Mouse (Mus musculus) G1E-ER4 (cell line): ENCODE measurements around the gene Stx8. TPM values are rescaled to one million over a fixed set of nuclear protein-coding genes. Genes with fewer than 3 reads are reported as not detected.

Experiments
- GATA1 ChIP-seq: IDR thresholded peaks from one replicate; pipeline ENCODE4 v1.8.0; 2012; ENCODE audit warnings: low read length, inconsistent platforms
- polyA plus RNA-seq: library from polyadenylated mRNA; stranded (reverse); fragments of >175 nt; gene quantifications from 2 replicates; pipeline ENCODE4 v1.2.3, GENCODE M21; 2012

Stx8 gene
- polyA plus RNA-seq, 1 experiment, result 0.66 TPM

GRCm38 (mm10) chr11:68203658-68204315 lies 237.8 kb downstream of the Stx8 start:
- no peak for TF ChIP-seq GATA1

DNA sequence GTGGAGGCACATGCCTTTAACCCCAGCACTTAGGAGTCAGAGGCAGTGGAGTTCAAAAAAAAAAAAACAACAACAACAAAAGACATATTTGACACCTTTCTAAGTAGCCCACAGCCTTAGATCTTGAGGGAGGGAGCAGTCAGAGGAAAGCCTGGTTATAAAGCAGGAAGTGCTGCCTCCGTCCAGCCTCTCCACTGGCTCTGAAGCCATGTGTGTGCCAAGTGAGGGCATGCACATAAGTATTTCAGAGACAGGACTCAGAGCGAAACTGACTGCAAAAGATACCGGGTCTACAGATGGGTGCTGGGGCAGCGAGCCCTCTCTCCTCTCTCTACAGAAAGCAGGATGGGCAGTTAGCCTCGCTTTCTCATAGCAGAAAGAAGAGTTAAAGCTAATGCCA lies 238.4 kb downstream of the Stx8 start:
- no peak for TF ChIP-seq GATA1

DNA sequence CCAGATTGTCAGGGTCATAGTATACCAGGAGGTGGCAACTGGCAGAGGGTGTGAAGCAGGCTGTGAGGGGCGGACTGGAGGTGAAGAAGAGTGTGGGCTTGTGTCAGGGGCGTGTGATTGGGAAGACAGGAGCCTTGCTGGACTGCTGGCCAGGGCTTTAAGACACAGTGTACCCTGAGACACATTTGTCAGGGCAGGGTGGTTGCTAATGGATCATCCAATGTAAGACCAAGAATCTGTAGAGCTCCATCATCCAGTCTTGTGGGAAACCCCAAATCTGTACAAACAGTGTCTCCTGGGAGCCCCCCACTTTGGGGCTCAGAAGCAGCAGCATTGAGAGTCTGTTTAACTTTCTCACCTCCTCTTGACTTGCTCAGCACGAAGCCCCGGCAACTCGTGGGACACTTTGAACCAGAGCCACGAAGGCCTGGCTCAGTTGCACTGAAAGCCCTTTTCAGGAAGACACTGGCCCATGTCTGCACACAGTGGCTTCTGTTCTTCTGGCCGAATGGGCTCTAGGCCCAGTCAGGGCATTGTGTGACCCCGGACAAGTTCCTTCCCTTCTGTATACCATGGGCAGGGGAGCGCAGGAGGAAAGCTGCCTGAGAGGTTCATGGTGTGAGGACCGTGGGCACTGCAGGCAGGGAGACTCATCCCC lies 239.7 kb downstream of the Stx8 start:
- no peak for TF ChIP-seq GATA1

DNA sequence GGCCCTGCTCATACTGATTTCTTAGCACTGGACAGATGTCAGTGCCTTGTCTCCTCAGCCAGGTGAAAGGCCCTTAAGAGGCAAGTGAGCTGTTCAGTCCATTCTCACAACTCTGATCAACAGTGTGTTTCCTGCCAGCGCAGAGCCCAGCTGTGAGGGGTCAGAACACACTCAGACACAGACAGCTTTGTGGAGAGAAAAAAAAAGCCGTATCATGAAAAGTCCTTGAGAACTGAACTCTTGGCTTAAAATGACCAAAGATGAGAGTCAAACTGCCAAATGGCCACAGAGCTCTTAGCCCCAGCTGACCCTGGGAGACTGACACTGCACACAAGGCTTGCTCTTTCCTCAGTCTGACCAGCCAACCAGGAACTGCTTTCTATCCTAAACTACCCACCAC lies 242.0 kb downstream of the Stx8 start:
- no peak for TF ChIP-seq GATA1

DNA sequence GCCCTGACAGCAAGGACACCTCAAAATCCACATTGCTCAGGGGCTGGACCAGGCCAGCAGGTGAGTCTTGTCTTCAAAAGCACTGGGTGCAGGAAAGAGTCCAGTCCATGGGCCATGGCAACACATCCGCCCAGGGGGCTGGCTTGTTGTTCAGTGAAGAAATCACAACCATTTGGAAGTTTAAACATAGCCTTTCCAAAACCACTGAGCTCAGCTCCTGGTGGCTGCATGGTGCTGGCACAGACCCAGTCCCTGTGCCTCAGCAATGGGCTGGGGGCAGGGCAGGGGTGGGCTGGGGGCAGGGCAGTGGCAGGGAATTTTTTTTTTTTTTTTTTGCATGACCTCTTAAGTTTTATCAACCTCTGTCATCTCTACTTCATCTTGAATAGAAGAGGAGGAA lies 242.6 kb downstream of the Stx8 start:
- TF ChIP-seq GATA1, result no peak

DNA sequence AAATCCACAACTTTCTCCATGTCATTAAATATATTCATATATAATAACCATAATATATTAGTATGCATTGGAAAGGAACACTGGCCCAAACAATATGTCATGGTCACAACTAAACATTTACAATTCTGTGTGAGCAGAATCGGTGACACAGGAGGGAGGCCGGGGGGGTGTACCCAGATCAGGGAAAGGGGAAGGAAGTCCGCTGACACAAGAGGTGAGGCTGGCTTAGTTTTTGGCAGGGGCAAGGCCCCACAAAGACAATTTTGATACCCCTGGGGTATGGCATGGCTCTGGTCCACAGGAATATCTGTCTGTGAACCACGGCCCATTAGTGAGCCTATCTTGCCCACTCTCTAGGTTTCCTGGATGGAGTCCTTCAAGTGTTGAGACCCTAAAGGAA lies 243.5 kb downstream of the Stx8 start:
- TF ChIP-seq GATA1, result no peak

- TF ChIP-seq GATA1, result no peak
These were observed 244.7 kb downstream of the Stx8 start for GRCm38 (mm10) chr11:68210714-68211113.

- TF ChIP-seq GATA1, result no peak
These were observed 246.1 kb downstream of the Stx8 start for GRCm38 (mm10) chr11:68211924-68212578.

DNA sequence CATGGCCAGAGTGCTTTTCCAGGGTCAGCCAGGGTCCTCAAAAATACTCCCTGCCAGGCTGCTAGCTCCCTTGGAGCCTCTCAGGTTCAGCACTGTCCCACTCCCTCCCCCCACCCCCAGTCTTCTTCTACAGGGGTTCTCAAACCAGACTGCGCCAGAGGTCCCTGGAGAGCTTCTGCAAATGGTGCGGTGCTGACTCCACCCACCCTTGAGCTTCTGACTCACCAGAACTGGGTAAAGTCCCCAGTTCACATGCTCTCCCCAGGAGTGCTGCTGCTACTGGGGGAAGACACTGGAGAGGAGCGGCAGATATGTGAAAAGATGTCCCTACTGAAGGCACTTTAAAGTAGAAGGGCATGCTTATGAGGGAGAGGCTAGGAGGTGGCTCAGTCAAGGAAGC lies 247.9 kb downstream of the Stx8 start:
- TF ChIP-seq GATA1, result no peak

GRCm38 (mm10) chr11:68214496-68215205 lies 248.7 kb downstream of the Stx8 start:
- no peak for TF ChIP-seq GATA1

DNA sequence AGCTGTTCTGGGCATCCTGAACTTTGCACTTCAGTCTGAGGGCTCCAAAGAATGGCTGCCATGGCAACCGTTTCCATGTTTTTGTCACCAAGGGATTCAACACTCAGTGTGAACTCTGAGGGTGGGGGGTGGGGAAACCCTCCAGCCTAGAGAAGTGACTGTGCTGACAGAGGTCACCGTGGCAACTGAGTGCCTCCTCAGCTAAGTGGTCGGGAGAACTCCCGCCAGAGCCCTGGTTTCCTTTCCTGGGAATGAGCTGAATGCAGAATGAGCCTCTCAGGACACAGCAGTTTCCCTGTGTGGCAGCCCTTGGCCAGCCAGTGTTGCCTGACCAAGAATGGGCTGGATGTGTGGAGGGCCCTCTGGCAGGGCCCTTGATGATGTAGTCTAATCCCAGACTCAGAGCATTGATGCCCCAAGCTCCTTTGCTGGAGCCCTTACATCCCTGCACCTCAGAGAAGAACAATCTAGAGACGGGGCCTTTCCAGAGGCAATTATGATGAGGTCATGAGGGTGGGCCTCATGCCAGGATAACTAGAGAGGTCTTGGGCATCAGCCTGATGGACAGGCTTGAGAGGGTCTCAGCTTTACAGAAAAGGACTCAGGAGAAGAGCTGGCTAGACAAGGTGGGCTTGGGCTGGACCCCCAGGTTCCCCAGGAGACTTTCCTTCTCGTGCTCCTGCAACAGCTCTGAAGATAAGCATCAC lies 249.4 kb downstream of the Stx8 start:
- no peak for TF ChIP-seq GATA1

DNA sequence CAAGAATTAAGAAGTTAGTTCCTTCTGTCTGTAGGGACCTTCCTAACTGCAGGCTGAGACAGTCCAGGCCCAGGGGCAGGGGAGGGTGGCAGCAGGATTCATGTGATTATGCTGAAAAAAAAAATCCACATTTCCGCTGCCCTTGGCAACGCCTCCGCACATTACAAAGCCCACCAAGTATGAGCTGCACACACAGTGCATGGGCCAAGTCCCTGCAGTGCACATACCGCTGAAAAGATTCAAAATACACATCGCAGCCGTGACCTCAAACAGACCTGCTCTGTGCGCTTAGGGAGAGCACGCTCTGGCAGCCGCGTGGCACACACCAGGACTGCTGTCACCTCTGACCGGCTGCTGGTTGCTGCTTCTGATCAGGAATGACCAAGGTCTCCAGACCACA lies 250.0 kb downstream of the Stx8 start:
- no peak for TF ChIP-seq GATA1

DNA sequence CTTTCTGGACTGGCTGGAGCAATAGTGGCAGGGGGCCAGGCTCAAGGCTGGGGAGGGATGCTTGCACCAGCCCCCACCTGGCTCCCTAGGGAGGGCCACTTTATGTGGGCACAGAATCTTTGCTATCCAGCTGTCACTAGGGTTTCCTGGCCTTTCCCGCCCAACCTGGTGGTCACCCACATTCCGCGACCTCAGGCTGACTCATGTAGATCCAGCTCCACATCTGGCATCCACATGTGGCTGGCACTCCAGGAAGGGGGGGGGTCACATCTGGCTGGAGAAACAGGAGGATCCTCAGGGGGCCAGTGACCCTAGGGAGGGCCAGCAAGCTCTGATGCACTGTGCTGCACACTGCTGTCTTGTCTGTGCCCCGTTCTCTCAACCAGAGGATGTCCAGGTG lies 254.7 kb downstream of the Stx8 start:
- TF ChIP-seq GATA1, result no peak

- no peak for TF ChIP-seq GATA1
These were observed 256.2 kb downstream of the Stx8 start for GRCm38 (mm10) chr11:68222209-68222608.

GRCm38 (mm10) chr11:68223143-68223542 lies 257.1 kb downstream of the Stx8 start:
- TF ChIP-seq GATA1, result no peak

GRCm38 (mm10) chr11:68226654-68227057 lies 260.7 kb downstream of the Stx8 start:
- no peak for TF ChIP-seq GATA1
